ENCODE assay signal across 8 mouse cellular contexts in the genomic region with DNA sequence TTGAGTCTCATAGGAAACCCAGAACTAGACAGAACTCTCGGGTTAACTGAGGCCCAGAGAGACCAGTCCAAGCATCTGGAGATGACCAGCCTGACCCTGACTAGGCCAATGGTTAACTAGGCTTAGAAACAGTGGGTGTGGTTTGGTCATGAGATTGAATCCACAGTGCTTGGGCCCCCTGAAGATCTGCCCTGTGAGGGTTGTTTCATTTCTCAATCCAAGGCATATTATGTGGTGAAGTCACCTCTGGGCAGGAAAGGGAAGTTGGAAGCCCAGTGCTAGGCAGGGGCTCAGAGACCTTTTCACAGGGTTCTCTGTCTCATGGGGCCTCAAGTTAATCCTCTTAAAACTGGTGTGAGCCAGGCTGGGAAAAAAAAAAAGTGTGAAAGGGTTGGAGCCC. TPM values are rescaled to one million over a fixed set of nuclear protein-coding genes. Genes with fewer than 3 reads are reported as not detected.
DNase-seq lines count a peak whose midpoint lies in the region; ATAC-seq and TF ChIP-seq lines count a peak whose summit lies in the region.

No protein-coding gene starts in this region.

- peaks cover 22% of the 10 kb centered on the region for H3K36me3 ChIP-seq in heart, embryonic 14.5 days (ENCODE audit: control insufficient read depth, insufficient read depth, low read length)
- H3K36me3 ChIP-seq in intestine, embryonic 16.5 days (ENCODE audit: control insufficient read depth, insufficient read depth, low read length) = peaks cover 13% of the 10 kb centered on the region
- no peaks in the 10 kb centered on the region for H3K36me3 ChIP-seq in midbrain, embryonic 12.5 days

- TF ChIP-seq CTCF in Patski (IDR thresholded peaks at IDR 0.05) = no peak

- H3K9ac ChIP-seq in heart, embryonic 14.5 days (ENCODE audit: low read length) = peak overlapping the region; percentile 92
- peak overlapping the region; percentile 94 for H3K9ac ChIP-seq in intestine, embryonic 16.5 days (ENCODE audit: low read depth, low read length)
- 0 out of 2 replicates have a peak overlapping the region, but pooled peaks have one; percentile 15 for H3K9ac ChIP-seq in midbrain, embryonic 12.5 days (replicated peaks)

- peak overlapping the region in 1 of 2 experiments; percentile 63; a peak in 1 of 4 replicates for H3K27ac ChIP-seq in heart, embryonic 14.5 days (replicated peaks in 1 of 2; ENCODE audit: control insufficient read depth in 1 of 2, insufficient read depth in 1 of 2, low read depth in 2 of 2, low read length in 2 of 2)
- H3K27ac ChIP-seq in intestine, embryonic 16.5 days (ENCODE audit: low read length) = peak overlapping the region; percentile 83
- no peak overlapping the region for H3K27ac ChIP-seq in midbrain, embryonic 12.5 days (replicated peaks)

- H3K4me3 ChIP-seq in heart, embryonic 14.5 days (ENCODE audit: control insufficient read depth in 1 of 2, insufficient read depth in 1 of 2, low read depth in 1 of 2, low read length in 2 of 2) = peak overlapping the region in 1 of 2 experiments; percentile 92; a peak in 1 of 4 replicates
- peak overlapping the region; percentile 83 for H3K4me3 ChIP-seq in intestine, embryonic 16.5 days (ENCODE audit: low read length)
- H3K4me3 ChIP-seq in midbrain, embryonic 12.5 days = no peak overlapping the region

- DNase-seq in heart, adult 11 months = no peak
- no peak for DNase-seq in Patski (ENCODE audit: low read depth, low spot score)
- DNase-seq in spleen, postnatal 4 days (ENCODE audit: low spot score in 2 of 2) = no peak
- DNase-seq in thymus, postnatal 25 days = no peak

- CTCF ChIA-PET in Patski (lab: Charles Lee) = no interaction called here

- in situ Hi-C loops in Patski (cut with MboI; ENCODE audit: low pct_unique_long_range_greater_than_20kb) = no loop called here

- H3K27me3 ChIP-seq in heart, embryonic 14.5 days (ENCODE audit: control insufficient read depth, insufficient read depth, low read length) = no peaks in the 10 kb centered on the region
- H3K27me3 ChIP-seq in Patski = no peaks in the 10 kb centered on the region
- H3K27me3 ChIP-seq in intestine, embryonic 16.5 days (replicated peaks; ENCODE audit: control insufficient read depth, insufficient read depth, low read length) = peaks cover 4% of the 10 kb centered on the region; the same call in 1 of the 2 replicates
- H3K27me3 ChIP-seq in midbrain, embryonic 12.5 days = peaks cover 51% of the 10 kb centered on the region

- POLR2A ChIA-PET in Patski (lab: Charles Lee) = no interaction called here

- ATAC-seq in heart, embryonic 14.5 days (ENCODE audit: insufficient number of reproducible peaks, insufficient read depth, low FRiP score, low read depth) = no peak
- peak; percentile 20 for ATAC-seq in Patski
- ATAC-seq in intestine, embryonic 16.5 days = peak; percentile 49
- ATAC-seq in midbrain, embryonic 12.5 days (ENCODE audit: low FRiP score, low read depth) = no peak
- no peak for ATAC-seq in frontal cortex, adult (ENCODE audit: low TSS enrichment)

- H3K4me1 ChIP-seq in heart, embryonic 14.5 days (ENCODE audit: control insufficient read depth in 2 of 2, insufficient read depth in 2 of 2, low read length in 2 of 2) = peaks cover 23 to 61% of the 10 kb centered on the region in 2 experiments
- peaks cover 63% of the 10 kb centered on the region for H3K4me1 ChIP-seq in intestine, embryonic 16.5 days (ENCODE audit: control insufficient read depth, insufficient read depth, low read length)
- H3K4me1 ChIP-seq in midbrain, embryonic 12.5 days = peaks cover 48% of the 10 kb centered on the region

- H3K9me3 ChIP-seq in heart, embryonic 14.5 days (ENCODE audit: control insufficient read depth, low read length) = no peaks in the 10 kb centered on the region
- no peaks in the 10 kb centered on the region for H3K9me3 ChIP-seq in intestine, embryonic 16.5 days (ENCODE audit: control insufficient read depth, low read length)
- no peaks in the 10 kb centered on the region for H3K9me3 ChIP-seq in midbrain, embryonic 12.5 days

- WGBS in heart, embryonic 14.5 days = 61% methylated on average over 1 of the region's 1 CpGs
- 33% methylated on average over 1 of the region's 1 CpGs for WGBS in intestine, embryonic 16.5 days
- WGBS in midbrain, embryonic 12.5 days = 56% methylated on average over 1 of the region's 1 CpGs

- peak overlapping the region; percentile 98 for H3K4me2 ChIP-seq in heart, embryonic 14.5 days (ENCODE audit: low read length)
- H3K4me2 ChIP-seq in intestine, embryonic 16.5 days (ENCODE audit: low read depth, low read length) = peak overlapping the region; percentile 96
- H3K4me2 ChIP-seq in midbrain, embryonic 12.5 days (replicated peaks) = peak overlapping the region; percentile 99

RNA-seq across cellular contexts. Expression of a gene that starts 1.6 kb away (rescaled TPM):
- 3.7 and 6.5 TPM in 2 replicates for polyA plus RNA-seq in heart, embryonic 14.5 days (2014; fragmentation: Nextera tagmentation; extraction: Ambion mirVana)
- polyA plus RNA-seq in Patski (2021) = 23.9 TPM
- polyA plus RNA-seq in intestine, embryonic 16.5 days (2015; fragmentation: Nextera tagmentation; extraction: Ambion mirVana) = 21.6 and 32.4 TPM in 2 replicates
- polyA plus RNA-seq in midbrain, embryonic 12.5 days (2016; fragmentation: Nextera tagmentation; extraction: Ambion mirVana) = 12.0 and 13.7 TPM in 2 replicates

RNA-seq across cellular contexts. Expression of a gene that starts 6.8 kb away (rescaled TPM):
- polyA plus RNA-seq in heart, embryonic 14.5 days (2014; fragmentation: Nextera tagmentation; extraction: Ambion mirVana) = 0.28 and 0.38 TPM in 2 replicates
- polyA plus RNA-seq in Patski (2021) = 2.7 TPM
- polyA plus RNA-seq in intestine, embryonic 16.5 days (2015; fragmentation: Nextera tagmentation; extraction: Ambion mirVana) = 1.4 and 2.7 TPM in 2 replicates
- 0.34 and 0.92 TPM in 2 replicates for polyA plus RNA-seq in midbrain, embryonic 12.5 days (2016; fragmentation: Nextera tagmentation; extraction: Ambion mirVana)

RNA-seq across cellular contexts. Expression of a gene that starts 8.6 kb away (rescaled TPM):
- 94.2 and 97.0 TPM in 2 replicates for polyA plus RNA-seq in heart, embryonic 14.5 days (2014; fragmentation: Nextera tagmentation; extraction: Ambion mirVana)
- 118 TPM for polyA plus RNA-seq in Patski (2021)
- polyA plus RNA-seq in intestine, embryonic 16.5 days (2015; fragmentation: Nextera tagmentation; extraction: Ambion mirVana) = 69.0 and 71.4 TPM in 2 replicates
- polyA plus RNA-seq in midbrain, embryonic 12.5 days (2016; fragmentation: Nextera tagmentation; extraction: Ambion mirVana) = 90.8 and 97.9 TPM in 2 replicates

RNA-seq across cellular contexts. Expression of a gene that starts 15.8 kb away (rescaled TPM):
- 0.11 TPM in 1 of 2 replicates, not detected in the other for polyA plus RNA-seq in heart, embryonic 14.5 days (2014; fragmentation: Nextera tagmentation; extraction: Ambion mirVana)
- 0.46 TPM for polyA plus RNA-seq in Patski (2021)
- 0.06 and 0.12 TPM in 2 replicates for polyA plus RNA-seq in intestine, embryonic 16.5 days (2015; fragmentation: Nextera tagmentation; extraction: Ambion mirVana)
- polyA plus RNA-seq in midbrain, embryonic 12.5 days (2016; fragmentation: Nextera tagmentation; extraction: Ambion mirVana) = not detected in 2 replicates

RNA-seq across cellular contexts. Expression of a gene that starts 19.5 kb away (rescaled TPM):
- 64.6 and 67.0 TPM in 2 replicates for polyA plus RNA-seq in heart, embryonic 14.5 days (2014; fragmentation: Nextera tagmentation; extraction: Ambion mirVana)
- polyA plus RNA-seq in Patski (2021) = 62.1 TPM
- 73.2 and 78.7 TPM in 2 replicates for polyA plus RNA-seq in intestine, embryonic 16.5 days (2015; fragmentation: Nextera tagmentation; extraction: Ambion mirVana)
- 135 and 139 TPM in 2 replicates for polyA plus RNA-seq in midbrain, embryonic 12.5 days (2016; fragmentation: Nextera tagmentation; extraction: Ambion mirVana)

Comparison
In these comparisons a context has a peak if more than half of its experiments do, and no peak if none do; other contexts are left out.
1. ATAC-seq: peak in Patski (single experiment) and intestine, embryonic 16.5 days (single experiment); none in heart, embryonic 14.5 days (single experiment), midbrain, embryonic 12.5 days (single experiment) and frontal cortex, adult (single experiment).
2. H3K9ac ChIP-seq: peak in every context shown above with its lines; median percentile 94 in intestine, embryonic 16.5 days; 92 in heart, embryonic 14.5 days; 15 in midbrain, embryonic 12.5 days.
3. Peak in every context shown above with its lines, with median percentiles within 50 percentile points of each other: H3K4me2 ChIP-seq.